Mouse (Mus musculus): ENCODE results near the gene Slc22a8.

GRCm38 (mm10) chr19:8592155-8592554 is 1.1 kb downstream of the Slc22a8 start:
- TF ChIP-seq CTCF (IDR thresholded peaks at IDR 0.05; ENCODE audit: insufficient read depth, low read depth, low read length) (no peak), POLR2A (IDR thresholded peaks at IDR 0.05; ENCODE audit: insufficient read depth, low read depth, low read length) (no peak)
